27 mouse cellular contexts compared by ENCODE assay signal in genomic region chr10:94047024-94047423, GRCm38 (mm10). TPM values are rescaled to one million over a fixed set of nuclear protein-coding genes. Genes with fewer than 3 reads are reported as not detected.
DNase-seq lines count a peak whose midpoint lies in the region; ATAC-seq and TF ChIP-seq lines count a peak whose summit lies in the region.
"Had no signal": no experiment of that assay in that cellular context is flagged by ENCODE, and none has a peak within 500 bp of the region (broad histone marks: within the 10 kb centered on the region; RNA-seq: fewer than 3 reads in every experiment).

No protein-coding gene starts in this region.

- no peak overlapping the region for H3K9ac ChIP-seq in intestine, postnatal 0 days (ENCODE audit: low read depth, low read length)
- H3K9ac ChIP-seq in intestine, embryonic 15.5 days: no peak overlapping the region
- H3K9ac ChIP-seq: embryonic facial prominence, embryonic 13.5 days; forebrain, embryonic 12.5 days; hindbrain, embryonic 13.5 days; lung, embryonic 14.5 days; neural tube, embryonic 13.5 days had no signal

- DNase-seq in G1E (ENCODE audit: low spot score): peak; percentile 19
- no peak for DNase-seq in cerebellum, adult 9-11 months
- no peak for DNase-seq in retina, embryonic 14.5 days (ENCODE audit: low spot score)
- DNase-seq: adrenal gland, postnatal 36 days; cerebellum, adult 11 months; cerebellum, postnatal 14 days; embryo, embryonic 11 days; gastrocnemius, postnatal 25 days; heart, adult 2 months; heart, postnatal 14 days; lung, embryonic 14.5 days; midbrain, embryonic 14.5 days; right cerebral cortex, adult 18-20 months; right cerebral cortex, postnatal 4 days; thymus, adult 18-20 months; thymus, postnatal 36 days had no signal

- no peaks in the 10 kb centered on the region for H3K27me3 ChIP-seq in intestine, postnatal 0 days (replicated peaks; ENCODE audit: control insufficient read depth, insufficient read depth, low read length)
- H3K27me3 ChIP-seq in intestine, embryonic 15.5 days (replicated peaks): no peaks in the 10 kb centered on the region
- H3K27me3 ChIP-seq in G1E (ENCODE audit: insufficient read depth, low read length): no peaks in the 10 kb centered on the region
- H3K27me3 ChIP-seq: embryonic facial prominence, embryonic 13.5 days; hindbrain, embryonic 13.5 days; limb, embryonic 12.5 days; neural tube, embryonic 13.5 days; Patski had no signal

- no peak overlapping the region for H3K4me2 ChIP-seq in intestine, postnatal 0 days (replicated peaks; ENCODE audit: low read depth)
- H3K4me2 ChIP-seq in intestine, embryonic 15.5 days (replicated peaks): no peak overlapping the region
- H3K4me2 ChIP-seq: embryonic facial prominence, embryonic 13.5 days; forebrain, embryonic 12.5 days; hindbrain, embryonic 13.5 days; limb, embryonic 12.5 days; lung, embryonic 14.5 days; neural tube, embryonic 13.5 days had no signal

- ATAC-seq in intestine, postnatal 0 days: no peak
- ATAC-seq in intestine, embryonic 15.5 days: no peak
- no peak for ATAC-seq in G1E (ENCODE audit: extremely low read depth, insufficient number of reproducible peaks, low FRiP score, poor library complexity, severe bottlenecking)
- peak; percentile 60; the same call in 1 of the 2 replicates for ATAC-seq in granulocyte monocyte progenitor cell, adult 5-6 weeks (replicated peaks; ENCODE audit: poor library complexity, severe bottlenecking)
- ATAC-seq: Patski had no signal

- H3K79me2 ChIP-seq in macrophage (ENCODE audit: inconsistent target): peaks cover 98% of the 10 kb centered on the region

- H3K4me3 ChIP-seq in intestine, postnatal 0 days (ENCODE audit: low read depth, low read length): no peak overlapping the region
- no peak overlapping the region for H3K4me3 ChIP-seq in intestine, embryonic 15.5 days (replicated peaks)
- no peak overlapping the region; the same call in 1 of the 2 replicates for H3K4me3 ChIP-seq in G1E (ENCODE audit: low read depth, low read length)
- no peak overlapping the region for H3K4me3 ChIP-seq in macrophage (ENCODE audit: inconsistent target)
- H3K4me3 ChIP-seq: embryonic facial prominence, embryonic 13.5 days; forebrain, embryonic 12.5 days; heart, adult 2 months; hindbrain, embryonic 13.5 days; limb, embryonic 12.5 days; myocyte; neural tube, embryonic 13.5 days had no signal

- peaks cover 15% of the 10 kb centered on the region for H3K4me1 ChIP-seq in intestine, postnatal 0 days (replicated peaks; ENCODE audit: control insufficient read depth, insufficient read depth, low read length)
- peaks cover 14% of the 10 kb centered on the region; the same call in 1 of the 2 replicates for H3K4me1 ChIP-seq in intestine, embryonic 15.5 days (replicated peaks)
- H3K4me1 ChIP-seq in G1E (ENCODE audit: insufficient read depth, low read depth, low read length): peaks cover 51% of the 10 kb centered on the region

- H3K36me3 ChIP-seq in intestine, postnatal 0 days (ENCODE audit: control insufficient read depth, insufficient read depth): peaks cover 27% of the 10 kb centered on the region
- 0 out of 2 replicates have a peak, but pooled peaks cover 5% of the 10 kb centered on the region for H3K36me3 ChIP-seq in intestine, embryonic 15.5 days
- H3K36me3 ChIP-seq in G1E (replicated peaks): peaks cover 58% of the 10 kb centered on the region
- H3K36me3 ChIP-seq in macrophage (ENCODE audit: inconsistent target): peaks cover 23% of the 10 kb centered on the region; the same call in 1 of the 2 replicates

- 0 out of 2 replicates have a peak overlapping the region, but pooled peaks have one; percentile 46 for H3K27ac ChIP-seq in intestine, postnatal 0 days (ENCODE audit: low read depth, low read length)
- no peak overlapping the region for H3K27ac ChIP-seq in intestine, embryonic 15.5 days
- H3K27ac ChIP-seq in macrophage: peak overlapping the region; percentile 28; the same call in 1 of the 2 replicates
- H3K27ac ChIP-seq: forebrain, embryonic 12.5 days; hindbrain, embryonic 13.5 days; neural tube, embryonic 13.5 days had no signal

- WGBS in intestine, postnatal 0 days: 63% methylated on average over 1 of the region's 1 CpGs
- 83% methylated on average over 1 of the region's 1 CpGs for WGBS in intestine, embryonic 15.5 days
- 21% methylated on average over 1 of the region's 1 CpGs for WGBS in macrophage (ENCODE audit: missing documents)

- no peaks in the 10 kb centered on the region for H3K9me3 ChIP-seq in intestine, postnatal 0 days (ENCODE audit: control insufficient read depth)
- no peaks in the 10 kb centered on the region for H3K9me3 ChIP-seq in intestine, embryonic 15.5 days
- H3K9me3 ChIP-seq in G1E (replicated peaks): no peaks in the 10 kb centered on the region
- H3K9me3 ChIP-seq: embryonic facial prominence, embryonic 13.5 days; forebrain, embryonic 12.5 days; hindbrain, embryonic 13.5 days; limb, embryonic 12.5 days; neural tube, embryonic 13.5 days had no signal

- no peak for TF ChIP-seq CTCF in intestine, postnatal 0 days (IDR thresholded peaks at IDR 0.05; ENCODE audit: low read depth)
- TF ChIP-seq CTCF in G1E (IDR thresholded peaks at IDR 0.05; ENCODE audit: low read depth, low read length): no peak

RNA-seq across cellular contexts. Expression of gene Fgd6, which starts 11.2 kb away (rescaled TPM):
- 2.2 and 2.5 TPM in 2 replicates for polyA plus RNA-seq in intestine, postnatal 0 days (2015; fragmentation: Nextera tagmentation; extraction: Ambion mirVana)
- 3.1 and 3.4 TPM in 2 replicates for polyA plus RNA-seq in intestine, embryonic 15.5 days (2015; fragmentation: Nextera tagmentation; extraction: Ambion mirVana)
- total RNA-seq in G1E (2014; fragmentation: Nextera tagmentation) (28.3 and 34.5 TPM in 2 replicates), G1E (2017) (7.4 and 7.5 TPM in 2 replicates)
- polyA plus RNA-seq in G1E (2012) (1.1 and 1.4 TPM in 2 replicates), macrophage (2018) (10.3 to 11.7 TPM (median 10.9 TPM) in 3 replicates)
- 0.77 and 1.8 TPM in 2 replicates for total RNA-seq in granulocyte monocyte progenitor cell, adult 5-6 weeks (2014; fragmentation: Nextera tagmentation)
- total RNA-seq in granulocyte monocyte progenitor cell, adult 5-6 weeks (2017): 0.05 and 0.22 TPM in 2 replicates
- 100 to 1,000 TPM in 4 of 26 experiments, 10 to 100 TPM in 22; 19.9 to 164 (median 75.1) TPM for total RNA-seq in macrophage (2018; cell fraction: chromatin; rRNA removed)
- 10 to 100 TPM in 24 of 26 experiments, 1 to 10 TPM in 2; 6.4 to 18.8 (median 15.0) TPM for total RNA-seq in macrophage (2018; cell fraction: cytosol; rRNA removed)
- total RNA-seq in macrophage (2018; cell fraction: nucleus; rRNA removed): 10 to 100 TPM; 15.3 to 90.5 (median 39.3) TPM

RNA-seq across cellular contexts. Expression of gene Vezt, which starts 11.4 kb away (rescaled TPM):
- 10.2 and 10.6 TPM in 2 replicates for polyA plus RNA-seq in intestine, postnatal 0 days (2015; fragmentation: Nextera tagmentation; extraction: Ambion mirVana)
- polyA plus RNA-seq in intestine, embryonic 15.5 days (2015; fragmentation: Nextera tagmentation; extraction: Ambion mirVana): 18.6 and 20.1 TPM in 2 replicates
- 30.6 and 35.7 TPM in 2 replicates for total RNA-seq in G1E (2014; fragmentation: Nextera tagmentation)
- 13.2 and 13.4 TPM in 2 replicates for total RNA-seq in G1E (2017)
- 2.9 and 3.5 TPM in 2 replicates for polyA plus RNA-seq in G1E (2012)
- 10.4 TPM in 2 replicates for total RNA-seq in granulocyte monocyte progenitor cell, adult 5-6 weeks (2014; fragmentation: Nextera tagmentation)
- total RNA-seq in granulocyte monocyte progenitor cell, adult 5-6 weeks (2017): 6.5 and 8.4 TPM in 2 replicates
- 100 to 1,000 TPM in 4 of 26 experiments, 10 to 100 TPM in 22; 33.5 to 274 (median 73.5) TPM for total RNA-seq in macrophage (2018; cell fraction: chromatin; rRNA removed)
- total RNA-seq in macrophage (2018; cell fraction: cytosol; rRNA removed): 10 to 100 TPM; 10.6 to 18.7 (median 13.8) TPM
- 100 to 1,000 TPM in 2 of 26 experiments, 10 to 100 TPM in 24; 21.5 to 227 (median 47.7) TPM for total RNA-seq in macrophage (2018; cell fraction: nucleus; rRNA removed)
- 11.2 to 15.9 TPM (median 13.0 TPM) in 3 replicates for polyA plus RNA-seq in macrophage (2018)
